In genomic region chr3:135403211-135403610, GRCm38 (mm10) we compare ENCODE assay signal across 22 mouse cellular contexts. TPM values are rescaled to one million over a fixed set of nuclear protein-coding genes. Genes with fewer than 3 reads are reported as not detected.
DNase-seq lines count a peak whose midpoint lies in the region; ATAC-seq lines count a peak whose summit lies in the region.
"Had no signal": no experiment of that assay in that cellular context is flagged by ENCODE, and none has a peak within 500 bp of the region (broad histone marks: within the 10 kb centered on the region; RNA-seq: fewer than 3 reads in every experiment).

No protein-coding gene starts in this region.

- peak; percentile 48 for DNase-seq in embryonic facial prominence, embryonic 14.5 days (ENCODE audit: low spot score)
- DNase-seq in embryonic facial prominence, embryonic 10.5 days (ENCODE audit: low spot score): no peak
- no peak for DNase-seq in heart, postnatal 36 days
- peak; percentile 76 for DNase-seq in thymus, postnatal 14 days
- DNase-seq in spleen, adult 12 weeks (ENCODE audit: low spot score): no peak
- DNase-seq: adrenal gland, postnatal 25 days; cerebellum, adult 9-11 months; gastrocnemius, postnatal 14 days; kidney, adult 9 months; kidney, postnatal 36 days; liver; liver, postnatal 0 days; lung, postnatal 36 days had no signal

- H3K9me3 ChIP-seq in embryonic facial prominence, embryonic 14.5 days (ENCODE audit: control insufficient read depth, low read length): no peaks in the 10 kb centered on the region
- no peaks in the 10 kb centered on the region for H3K9me3 ChIP-seq in embryonic facial prominence, embryonic 10.5 days
- H3K9me3 ChIP-seq in heart, embryonic 13.5 days: no peaks in the 10 kb centered on the region
- no peaks in the 10 kb centered on the region for H3K9me3 ChIP-seq in forebrain, embryonic 16.5 days (ENCODE audit: control insufficient read depth, low read length)
- no peaks in the 10 kb centered on the region for H3K9me3 ChIP-seq in midbrain, embryonic 15.5 days
- H3K9me3 ChIP-seq: embryonic facial prominence, embryonic 15.5 days had no signal

- no peak overlapping the region for H3K27ac ChIP-seq in embryonic facial prominence, embryonic 14.5 days (replicated peaks; ENCODE audit: low read depth, low read length)
- no peak overlapping the region for H3K27ac ChIP-seq in embryonic facial prominence, embryonic 10.5 days (replicated peaks)
- H3K27ac ChIP-seq in heart, embryonic 13.5 days (replicated peaks): no peak overlapping the region
- no peak overlapping the region for H3K27ac ChIP-seq in forebrain, embryonic 16.5 days (ENCODE audit: low read length)
- H3K27ac ChIP-seq in midbrain, embryonic 15.5 days: no peak overlapping the region
- H3K27ac ChIP-seq: embryonic facial prominence, embryonic 15.5 days had no signal

- H3K36me3 ChIP-seq in embryonic facial prominence, embryonic 14.5 days (ENCODE audit: control insufficient read depth, insufficient read depth, low read length): peaks cover 11% of the 10 kb centered on the region
- peaks cover 32% of the 10 kb centered on the region for H3K36me3 ChIP-seq in embryonic facial prominence, embryonic 10.5 days (replicated peaks)
- peaks cover 23% of the 10 kb centered on the region for H3K36me3 ChIP-seq in heart, embryonic 13.5 days
- H3K36me3 ChIP-seq in forebrain, embryonic 16.5 days (ENCODE audit: control insufficient read depth, insufficient read depth): peaks cover 4% of the 10 kb centered on the region; the same call in 1 of the 2 replicates
- peaks cover 5% of the 10 kb centered on the region; the same call in 1 of the 2 replicates for H3K36me3 ChIP-seq in midbrain, embryonic 15.5 days (replicated peaks)

- ATAC-seq in embryonic facial prominence, embryonic 14.5 days (ENCODE audit: low read depth): no peak
- ATAC-seq in heart, embryonic 13.5 days (ENCODE audit: extremely low read depth, insufficient number of reproducible peaks, low FRiP score, low TSS enrichment): no peak
- peak; percentile 51 for ATAC-seq in forebrain, embryonic 16.5 days
- no peak for ATAC-seq in midbrain, embryonic 15.5 days (replicated peaks)
- ATAC-seq: Patski had no signal

- no peaks in the 10 kb centered on the region for H3K27me3 ChIP-seq in embryonic facial prominence, embryonic 14.5 days (replicated peaks; ENCODE audit: control insufficient read depth, insufficient read depth, low read length)
- H3K27me3 ChIP-seq in embryonic facial prominence, embryonic 10.5 days (replicated peaks; ENCODE audit: low read depth, poor library complexity, severe bottlenecking): no peaks in the 10 kb centered on the region
- no peaks in the 10 kb centered on the region for H3K27me3 ChIP-seq in heart, embryonic 13.5 days (replicated peaks)
- H3K27me3 ChIP-seq in forebrain, embryonic 16.5 days (replicated peaks; ENCODE audit: control insufficient read depth, insufficient read depth, low read length): no peaks in the 10 kb centered on the region
- H3K27me3 ChIP-seq in midbrain, embryonic 15.5 days (replicated peaks): no peaks in the 10 kb centered on the region
- H3K27me3 ChIP-seq: embryonic facial prominence, embryonic 15.5 days; Patski had no signal

- no peak overlapping the region for H3K4me2 ChIP-seq in embryonic facial prominence, embryonic 14.5 days (ENCODE audit: low read depth, low read length)
- no peak overlapping the region for H3K4me2 ChIP-seq in heart, embryonic 13.5 days
- no peak overlapping the region for H3K4me2 ChIP-seq in forebrain, embryonic 16.5 days (ENCODE audit: low read length)
- H3K4me2 ChIP-seq in midbrain, embryonic 15.5 days: no peak overlapping the region
- H3K4me2 ChIP-seq: embryonic facial prominence, embryonic 15.5 days; heart, embryonic 11.5 days; midbrain, embryonic 11.5 days had no signal

- H3K4me3 ChIP-seq in embryonic facial prominence, embryonic 14.5 days (ENCODE audit: low read depth, low read length): no peak overlapping the region
- no peak overlapping the region for H3K4me3 ChIP-seq in embryonic facial prominence, embryonic 10.5 days
- no peak overlapping the region for H3K4me3 ChIP-seq in heart, embryonic 13.5 days
- no peak overlapping the region for H3K4me3 ChIP-seq in forebrain, embryonic 16.5 days (replicated peaks; ENCODE audit: low read length)
- no peak overlapping the region for H3K4me3 ChIP-seq in midbrain, embryonic 15.5 days
- H3K4me3 ChIP-seq: embryonic facial prominence, embryonic 15.5 days had no signal

- 0 out of 2 replicates have a peak, but pooled peaks cover 5% of the 10 kb centered on the region for H3K4me1 ChIP-seq in embryonic facial prominence, embryonic 14.5 days (ENCODE audit: control insufficient read depth, insufficient read depth, low read length)
- H3K4me1 ChIP-seq in embryonic facial prominence, embryonic 10.5 days: no peaks in the 10 kb centered on the region
- peaks cover 18% of the 10 kb centered on the region for H3K4me1 ChIP-seq in heart, embryonic 13.5 days
- peaks cover 8% of the 10 kb centered on the region for H3K4me1 ChIP-seq in forebrain, embryonic 16.5 days (replicated peaks; ENCODE audit: control insufficient read depth, insufficient read depth, low read length)
- H3K4me1 ChIP-seq in midbrain, embryonic 15.5 days: 0 out of 2 replicates have a peak, but pooled peaks cover 3% of the 10 kb centered on the region

- intact Hi-C loops in heart, postnatal 36 days (cut with DNase I): loop anchor here (1.0 to 10.0 kb wide), 5 partner anchors 62 to 328 kb away; partner anchors contain the start of gene Bdh2

- H3K9ac ChIP-seq in embryonic facial prominence, embryonic 14.5 days (ENCODE audit: low read depth, low read length): no peak overlapping the region
- 0 out of 2 replicates have a peak overlapping the region, but pooled peaks have one; percentile 55 for H3K9ac ChIP-seq in heart, embryonic 13.5 days
- no peak overlapping the region for H3K9ac ChIP-seq in forebrain, embryonic 16.5 days (replicated peaks; ENCODE audit: low read depth, low read length)
- no peak overlapping the region for H3K9ac ChIP-seq in midbrain, embryonic 15.5 days
- H3K9ac ChIP-seq: embryonic facial prominence, embryonic 15.5 days; liver, postnatal 0 days had no signal

- 66% methylated on average over 9 of the region's 9 CpGs for WGBS in embryonic facial prominence, embryonic 14.5 days
- 91% methylated on average over 9 of the region's 9 CpGs for WGBS in embryonic facial prominence, embryonic 10.5 days
- 86% methylated on average over 9 of the region's 9 CpGs for WGBS in heart, embryonic 13.5 days
- WGBS in forebrain, embryonic 16.5 days: 55% methylated on average over 9 of the region's 9 CpGs
- WGBS in midbrain, embryonic 15.5 days: 83% methylated on average over 9 of the region's 9 CpGs

RNA-seq across cellular contexts. Expression of gene Cisd2, which starts 20.5 kb away (rescaled TPM):
- 41.0 and 43.8 TPM in 2 replicates for polyA plus RNA-seq in embryonic facial prominence, embryonic 14.5 days (2014; fragmentation: Nextera tagmentation; extraction: Ambion mirVana)
- polyA plus RNA-seq in embryonic facial prominence, embryonic 10.5 days (2016; fragmentation: Nextera tagmentation; extraction: Ambion mirVana): 74.9 and 81.1 TPM in 2 replicates
- 45.3 and 52.7 TPM in 2 replicates for polyA plus RNA-seq in heart, embryonic 13.5 days (2015; fragmentation: Nextera tagmentation; extraction: Ambion mirVana)
- total RNA-seq in heart, postnatal 36 days (2021): 10 to 100 TPM; 50.4 to 56.9 TPM
- 63.7 and 72.5 TPM in 2 replicates for polyA plus RNA-seq in forebrain, embryonic 16.5 days (2015; fragmentation: Nextera tagmentation; extraction: Ambion mirVana)
- 67.2 and 72.0 TPM in 2 replicates for polyA plus RNA-seq in midbrain, embryonic 15.5 days (2015; fragmentation: Nextera tagmentation; extraction: Ambion mirVana)

RNA-seq across cellular contexts. Expression of gene Ube2d3, which starts 34.7 kb away (rescaled TPM):
- 506 and 518 TPM in 2 replicates for polyA plus RNA-seq in embryonic facial prominence, embryonic 14.5 days (2014; fragmentation: Nextera tagmentation; extraction: Ambion mirVana)
- 539 and 556 TPM in 2 replicates for polyA plus RNA-seq in embryonic facial prominence, embryonic 10.5 days (2016; fragmentation: Nextera tagmentation; extraction: Ambion mirVana)
- 398 and 436 TPM in 2 replicates for polyA plus RNA-seq in heart, embryonic 13.5 days (2015; fragmentation: Nextera tagmentation; extraction: Ambion mirVana)
- 100 to 1,000 TPM; 372 to 402 TPM for total RNA-seq in heart, postnatal 36 days (2021)
- 383 and 423 TPM in 2 replicates for polyA plus RNA-seq in forebrain, embryonic 16.5 days (2015; fragmentation: Nextera tagmentation; extraction: Ambion mirVana)
- 329 and 339 TPM in 2 replicates for polyA plus RNA-seq in midbrain, embryonic 15.5 days (2015; fragmentation: Nextera tagmentation; extraction: Ambion mirVana)

RNA-seq across cellular contexts. Expression of gene Slc9b1, which starts 55.4 kb away (rescaled TPM):
- polyA plus RNA-seq in embryonic facial prominence, embryonic 14.5 days (2014; fragmentation: Nextera tagmentation; extraction: Ambion mirVana): 0.20 and 0.22 TPM in 2 replicates
- polyA plus RNA-seq in embryonic facial prominence, embryonic 10.5 days (2016; fragmentation: Nextera tagmentation; extraction: Ambion mirVana): 0.62 TPM in 1 of 2 replicates, not detected in the other
- polyA plus RNA-seq in heart, embryonic 13.5 days (2015; fragmentation: Nextera tagmentation; extraction: Ambion mirVana): 0.14 TPM in 1 of 2 replicates, not detected in the other
- under 1 TPM in 1 of 2 experiments, not detected in 1; 0.79 TPM for total RNA-seq in heart, postnatal 36 days (2021)
- not detected in 2 replicates for polyA plus RNA-seq in forebrain, embryonic 16.5 days (2015; fragmentation: Nextera tagmentation; extraction: Ambion mirVana)
- 0.56 TPM in 1 of 2 replicates, not detected in the other for polyA plus RNA-seq in midbrain, embryonic 15.5 days (2015; fragmentation: Nextera tagmentation; extraction: Ambion mirVana)
- total RNA-seq: gastrocnemius, postnatal 14 days had no signal
- polyA plus RNA-seq: embryonic facial prominence, embryonic 15.5 days; hindbrain, embryonic 11.5 days; liver, postnatal 0 days; midbrain, embryonic 11.5 days; neural tube, embryonic 14.5 days; Patski had no signal

Comparison
In these comparisons a context has a peak if more than half of its experiments do, and no peak if none do; other contexts are left out.
1. DNase-seq: peak in embryonic facial prominence, embryonic 14.5 days (single experiment) and thymus, postnatal 14 days (single experiment); none in embryonic facial prominence, embryonic 10.5 days (single experiment), heart, postnatal 36 days (0 of 2) and spleen, adult 12 weeks (single experiment).